Mouse (Mus musculus): ENCODE results near the gene Usp35. TPM values are rescaled to one million over a fixed set of nuclear protein-coding genes. Genes with fewer than 3 reads are reported as not detected.

Usp35 gene
- total RNA-seq, 1 experiment from 2014 or later: 9.4 TPM

DNA sequence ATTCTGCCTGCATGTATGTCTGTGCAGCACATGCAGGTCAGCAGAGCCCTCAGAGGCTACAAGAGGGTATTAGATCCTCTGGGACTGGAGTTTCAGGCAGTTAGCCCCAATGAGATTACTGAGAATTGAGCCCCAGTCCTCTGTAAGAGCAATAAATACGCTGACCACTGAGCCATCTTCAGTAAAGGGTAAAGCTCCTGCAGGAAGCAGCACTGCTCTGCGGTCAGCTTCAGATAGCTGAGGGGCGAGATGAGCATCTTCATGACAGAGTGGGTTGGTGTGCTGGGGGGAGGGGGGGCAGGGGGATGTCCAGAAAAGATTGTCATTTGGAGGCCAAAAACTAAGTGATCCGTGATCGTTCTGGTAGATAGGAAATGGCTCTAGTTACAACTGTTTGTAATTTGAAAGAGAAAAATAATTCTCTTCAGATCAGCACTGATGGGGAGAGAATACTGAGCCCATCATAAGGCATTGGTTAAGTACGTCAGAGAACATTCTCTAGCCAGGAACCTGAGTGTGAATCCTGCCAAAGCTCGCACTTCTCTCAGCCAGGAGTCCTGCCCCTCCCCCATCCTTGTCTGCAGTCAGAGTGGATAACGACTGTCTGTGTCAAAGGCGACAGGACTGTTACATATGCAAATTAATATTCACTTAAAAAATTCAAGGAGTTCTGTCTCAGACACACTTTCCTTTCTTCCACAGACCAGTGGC lies 14.4 kb upstream of the Usp35 start:
- DNase-seq: no peak

DNA sequence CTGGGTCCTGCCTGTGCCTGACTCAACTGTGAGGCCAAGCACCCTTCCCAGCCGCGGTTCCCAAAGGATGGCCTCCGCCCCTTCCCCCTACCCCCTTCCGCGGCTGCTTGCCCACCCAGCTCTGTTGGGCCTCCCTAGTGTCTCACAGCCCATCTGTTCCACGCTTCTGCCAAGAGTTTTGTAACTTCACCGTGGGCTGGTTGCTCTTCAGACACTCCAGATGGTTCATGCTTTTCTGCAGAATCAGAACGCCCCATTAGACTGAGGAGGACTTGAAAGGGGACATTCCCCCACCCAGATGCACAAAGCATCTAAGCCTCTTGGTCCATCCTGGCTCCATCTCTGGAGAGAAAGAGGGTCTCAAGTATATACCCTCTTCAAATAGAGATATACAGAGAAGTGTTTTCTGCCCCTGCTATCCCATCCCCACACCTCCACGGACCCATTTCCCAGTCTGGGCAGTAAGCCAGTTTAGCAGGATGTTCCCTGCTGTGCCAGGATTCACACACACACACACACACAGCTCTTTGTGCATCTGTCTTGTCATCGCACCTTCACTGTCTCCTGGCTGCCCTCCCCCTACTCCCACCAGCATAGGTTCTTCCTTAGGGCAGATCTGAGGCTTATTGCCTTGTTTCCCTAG lies 13.5 kb upstream of the Usp35 start:
- DNase-seq: no peak

GRCm38 (mm10) chr7:97344655-97345054 lies 12.8 kb upstream of the Usp35 start:
- DNase-seq: no peak

GRCm38 (mm10) chr7:97342961-97343360 lies 11.1 kb upstream of the Usp35 start:
- DNase-seq: no peak

GRCm38 (mm10) chr7:97340907-97341849 lies 9.4 kb upstream of the Usp35 start:
- no peak for DNase-seq

GRCm38 (mm10) chr7:97339623-97340022 lies 7.8 kb upstream of the Usp35 start:
- no peak for DNase-seq

DNA sequence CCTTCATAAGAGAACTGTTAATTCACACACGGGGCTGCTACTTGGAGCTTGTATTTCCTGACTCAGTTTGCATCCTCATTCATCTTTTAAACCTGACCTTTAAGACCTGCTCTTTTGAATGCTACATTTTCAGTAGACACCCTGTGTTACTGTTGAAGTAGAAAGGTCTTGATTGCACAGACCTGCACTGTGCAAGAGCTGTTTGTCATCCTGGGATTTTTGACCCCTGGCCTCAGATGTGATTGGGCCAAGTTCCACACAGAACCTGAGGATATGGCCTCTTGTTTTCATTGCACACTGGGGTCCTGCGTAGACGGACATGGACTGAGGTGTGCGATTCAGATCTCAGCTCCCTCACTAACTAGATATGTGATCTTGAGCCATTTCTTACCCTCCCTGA lies 6.8 kb upstream of the Usp35 start:
- DNase-seq: no peak

GRCm38 (mm10) chr7:97336678-97337077 lies 4.9 kb upstream of the Usp35 start:
- no peak for DNase-seq

- no peak for DNase-seq
These were observed 2.6 kb upstream of the Usp35 start for GRCm38 (mm10) chr7:97334406-97334805.

GRCm38 (mm10) chr7:97333113-97333898 lies 1.5 kb upstream of the Usp35 start:
- no peak for DNase-seq

DNA sequence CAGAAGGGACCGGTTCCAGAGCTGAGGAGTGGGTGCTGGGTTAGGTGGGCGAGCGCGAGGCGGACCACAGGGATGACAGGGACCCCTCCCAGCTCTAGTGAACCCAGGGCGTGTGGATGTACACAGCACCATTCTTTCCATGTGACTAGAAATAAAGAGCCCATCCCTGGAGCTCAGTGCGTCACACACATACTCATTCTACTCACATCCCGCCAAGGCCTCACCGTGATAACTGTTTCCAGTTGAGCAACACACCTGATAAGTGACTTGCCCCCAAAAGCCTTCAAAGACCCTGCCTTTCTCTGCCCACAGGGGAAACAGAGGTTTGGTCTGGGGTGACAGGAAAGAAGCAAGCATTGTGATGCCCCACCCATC lies 834 bp upstream of the Usp35 start:
- no peak for DNase-seq

- DNase-seq: no peak
These were observed 732 bp downstream of the Usp35 start for GRCm38 (mm10) chr7:97330931-97331645.

DNA sequence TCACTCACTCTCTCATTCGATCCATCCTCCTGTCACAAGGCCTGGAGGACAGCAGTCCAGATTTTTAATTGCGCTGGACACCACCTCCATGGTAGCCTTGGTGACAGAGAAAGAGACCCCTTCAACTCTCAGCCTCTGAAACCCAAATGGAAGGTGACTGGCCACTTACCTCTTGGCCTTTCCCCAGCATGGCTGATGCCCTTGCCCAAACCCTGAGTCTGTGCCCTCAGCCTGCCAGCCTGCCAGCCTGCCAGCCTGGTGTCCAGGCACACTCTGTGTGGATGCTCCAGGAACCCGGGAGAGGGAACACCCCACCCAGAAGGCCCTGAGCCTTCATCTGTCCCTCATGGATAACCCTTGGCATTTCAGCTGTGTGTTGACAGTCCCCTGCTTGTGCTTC lies 2.1 kb downstream of the Usp35 start:
- no peak for DNase-seq

GRCm38 (mm10) chr7:97328891-97329588 lies 2.8 kb downstream of the Usp35 start:
- no peak for DNase-seq

- no peak for DNase-seq
These were observed 4.4 kb downstream of the Usp35 start for GRCm38 (mm10) chr7:97327376-97327775.

DNA sequence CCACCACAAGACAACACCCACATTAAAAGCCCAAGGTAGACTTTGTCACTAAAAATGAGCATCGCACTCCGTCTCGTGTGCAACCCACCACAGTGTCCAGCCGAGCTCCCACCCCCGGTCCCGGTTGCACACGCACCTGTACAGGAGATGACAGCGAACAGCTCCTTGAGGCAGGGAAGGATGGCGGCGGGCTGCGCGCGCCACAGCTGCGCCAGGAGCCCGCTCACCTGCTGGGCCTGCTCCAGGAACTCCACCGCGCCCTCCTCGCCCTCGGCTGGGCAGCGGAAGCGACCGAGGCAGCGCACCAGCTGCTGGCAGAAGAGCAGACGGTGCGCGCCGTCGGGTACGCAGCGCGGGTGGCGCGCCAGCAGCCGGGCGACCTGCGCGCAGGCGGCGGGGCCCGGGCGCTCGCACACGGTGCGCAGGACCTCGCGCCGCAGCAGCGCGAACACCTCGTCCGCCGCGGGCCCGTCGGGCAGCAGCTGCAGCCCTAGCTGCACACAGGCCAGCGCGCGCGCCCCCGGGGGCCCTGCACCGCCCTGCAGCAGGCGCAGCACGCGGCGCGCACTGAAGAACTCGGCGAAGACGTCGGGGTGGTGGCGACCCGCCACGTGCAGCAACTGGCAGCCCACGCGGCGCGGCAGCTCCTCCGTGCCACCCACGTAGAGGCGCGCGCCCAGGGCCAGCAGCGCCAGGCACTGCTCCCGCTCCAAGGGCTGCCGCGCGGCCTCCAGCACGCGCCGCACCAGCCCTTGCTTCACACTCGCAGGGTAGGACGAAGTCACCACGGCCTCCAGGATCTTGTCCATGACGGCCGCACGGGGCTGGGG lies 6.4 kb downstream of the Usp35 start:
- DNase-seq: no peak

- no peak for DNase-seq
These were observed 7.5 kb downstream of the Usp35 start for GRCm38 (mm10) chr7:97324342-97324741.

GRCm38 (mm10) chr7:97317706-97318105 lies 14.1 kb downstream of the Usp35 start:
- no peak for DNase-seq

GRCm38 (mm10) chr7:97315656-97316055 lies 16.2 kb downstream of the Usp35 start:
- DNase-seq: no peak

DNA sequence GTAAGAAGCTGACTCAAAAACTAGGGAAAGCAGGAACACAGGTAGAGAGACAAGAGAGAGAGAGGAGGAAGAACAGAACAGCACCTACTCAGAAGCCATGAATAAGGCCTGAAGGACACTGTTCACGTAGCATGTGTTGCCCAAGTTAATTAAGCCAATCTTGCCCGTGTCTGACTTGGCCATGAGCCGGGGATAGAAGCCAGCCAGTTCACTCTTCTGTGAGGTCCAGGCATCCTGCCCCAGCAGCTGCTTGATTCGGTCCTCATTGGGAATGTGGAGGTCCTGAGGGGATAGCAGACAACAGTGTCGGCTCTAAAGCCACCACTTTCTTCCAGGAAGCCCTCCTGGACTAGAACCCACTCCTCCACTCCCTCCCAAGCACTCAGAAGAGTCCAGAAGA lies 17.2 kb downstream of the Usp35 start:
- no peak for DNase-seq
